ENCODE assay signal across 9 mouse cellular contexts in the genomic region with DNA sequence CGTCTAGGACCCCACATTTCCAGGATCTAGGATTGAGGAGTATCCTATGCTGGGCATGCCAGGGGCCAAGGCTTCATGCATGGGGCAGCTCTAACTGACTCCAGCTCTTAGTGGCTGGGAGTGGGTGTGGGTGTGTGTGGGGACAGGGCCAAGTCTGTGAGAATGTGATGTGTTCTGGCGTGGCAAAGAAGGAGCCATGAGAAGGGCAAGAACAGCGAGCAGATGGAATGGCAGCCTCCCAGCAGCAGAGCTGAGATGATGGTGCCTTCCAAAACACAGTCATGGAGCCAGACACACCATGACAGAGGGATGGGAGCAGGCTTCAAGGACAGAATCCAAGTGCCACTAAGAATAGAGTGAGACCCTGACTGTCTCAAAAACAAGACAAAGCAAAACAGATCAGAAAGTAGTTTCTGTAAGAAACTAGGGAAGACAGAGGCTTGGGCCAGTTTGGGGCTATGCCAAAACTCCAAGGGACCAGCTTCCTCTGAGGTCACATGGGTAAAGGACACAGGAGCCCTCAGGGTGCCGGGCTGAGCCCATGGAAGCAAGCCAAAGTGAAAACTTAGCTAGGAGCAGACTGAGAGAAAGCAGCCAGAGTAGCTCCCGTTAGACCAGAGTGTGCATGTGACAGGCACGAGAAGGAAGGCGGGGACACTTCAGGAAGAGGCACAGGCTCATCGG. TPM values are rescaled to one million over a fixed set of nuclear protein-coding genes. Genes with fewer than 3 reads are reported as not detected.
A peak's percentile ranks its signal among the peaks of the same experiment; 100 is the strongest.
DNase-seq lines count a peak whose midpoint lies in the region; ATAC-seq and TF ChIP-seq lines count a peak whose summit lies in the region.
"Had no signal": no experiment of that assay in that cellular context is flagged by ENCODE, and none has a peak within 500 bp of the region (broad histone marks: within the 10 kb centered on the region; RNA-seq: fewer than 3 reads in every experiment).

No protein-coding gene starts in this region.

- no peak overlapping the region for H3K4me3 ChIP-seq in embryonic facial prominence, embryonic 13.5 days
- H3K4me3 ChIP-seq in embryonic facial prominence, embryonic 10.5 days = no peak overlapping the region
- no peak overlapping the region for H3K4me3 ChIP-seq in forebrain, embryonic 16.5 days (replicated peaks; ENCODE audit: low read length)
- no peak overlapping the region for H3K4me3 ChIP-seq in thymus, adult 2 months (ENCODE audit: control insufficient read depth, insufficient read depth, low read length)
- H3K4me3 ChIP-seq in intestine, postnatal 0 days (ENCODE audit: low read depth, low read length) = no peak overlapping the region

- H3K9ac ChIP-seq in embryonic facial prominence, embryonic 13.5 days = 0 out of 2 replicates have a peak overlapping the region, but pooled peaks have one; percentile 0
- H3K9ac ChIP-seq in forebrain, embryonic 16.5 days (replicated peaks; ENCODE audit: low read depth, low read length) = no peak overlapping the region
- no peak overlapping the region for H3K9ac ChIP-seq in intestine, postnatal 0 days (ENCODE audit: low read depth, low read length)

- H3K27me3 ChIP-seq in embryonic facial prominence, embryonic 13.5 days = no peaks in the 10 kb centered on the region
- H3K27me3 ChIP-seq in embryonic facial prominence, embryonic 10.5 days (replicated peaks; ENCODE audit: low read depth, poor library complexity, severe bottlenecking) = no peaks in the 10 kb centered on the region
- H3K27me3 ChIP-seq in forebrain, embryonic 16.5 days (replicated peaks; ENCODE audit: control insufficient read depth, insufficient read depth, low read length) = no peaks in the 10 kb centered on the region
- no peaks in the 10 kb centered on the region for H3K27me3 ChIP-seq in thymus, adult 2 months (ENCODE audit: control insufficient read depth, insufficient read depth, low read length)
- H3K27me3 ChIP-seq in intestine, postnatal 0 days (replicated peaks; ENCODE audit: control insufficient read depth, insufficient read depth, low read length) = no peaks in the 10 kb centered on the region

- TF ChIP-seq CTCF in thymus, adult 2 months (IDR thresholded peaks at IDR 0.05; ENCODE audit: borderline replicate concordance, control insufficient read depth, extremely low read depth, insufficient read depth, low read length, poor library complexity) = no peak
- TF ChIP-seq CTCF in intestine, postnatal 0 days (IDR thresholded peaks at IDR 0.05; ENCODE audit: low read depth) = no peak

- TF ChIP-seq POLR2A in thymus, adult 2 months (IDR thresholded peaks at IDR 0.05; ENCODE audit: control insufficient read depth, extremely low read depth, insufficient read depth, low read length, poor library complexity) = no peak

- 88% methylated on average over 8 of the region's 8 CpGs for WGBS in embryonic facial prominence, embryonic 13.5 days
- WGBS in embryonic facial prominence, embryonic 10.5 days = 86% methylated on average over 8 of the region's 8 CpGs
- 69% methylated on average over 8 of the region's 8 CpGs for WGBS in forebrain, embryonic 16.5 days
- whole genome bisulfite sequencing in thymus, adult 2 months = 83% methylated on average over 8 of the region's 8 CpGs
- 78% methylated on average over 8 of the region's 8 CpGs for WGBS in intestine, postnatal 0 days

- no peak for ATAC-seq in embryonic facial prominence, embryonic 13.5 days (ENCODE audit: insufficient number of reproducible peaks, insufficient read depth, low FRiP score, low TSS enrichment, low read depth)
- ATAC-seq in forebrain, embryonic 16.5 days = peak; percentile 56
- ATAC-seq in intestine, postnatal 0 days = no peak

- H3K36me3 ChIP-seq in embryonic facial prominence, embryonic 13.5 days = peaks cover 70% of the 10 kb centered on the region
- peaks cover 74% of the 10 kb centered on the region for H3K36me3 ChIP-seq in embryonic facial prominence, embryonic 10.5 days (replicated peaks)
- H3K36me3 ChIP-seq in forebrain, embryonic 16.5 days (ENCODE audit: control insufficient read depth, insufficient read depth) = peaks cover 3% of the 10 kb centered on the region; the same call in 1 of the 2 replicates
- no peaks in the 10 kb centered on the region for H3K36me3 ChIP-seq in thymus, adult 2 months (ENCODE audit: control insufficient read depth, insufficient read depth, low read length)
- H3K36me3 ChIP-seq in intestine, postnatal 0 days (ENCODE audit: control insufficient read depth, insufficient read depth) = peaks cover 32% of the 10 kb centered on the region; the same call in 1 of the 2 replicates

- no peak overlapping the region for H3K4me2 ChIP-seq in embryonic facial prominence, embryonic 13.5 days
- peak overlapping the region; percentile 0; the same call in 1 of the 2 replicates for H3K4me2 ChIP-seq in forebrain, embryonic 16.5 days (ENCODE audit: low read length)
- no peak overlapping the region for H3K4me2 ChIP-seq in intestine, postnatal 0 days (replicated peaks; ENCODE audit: low read depth)

- no peaks in the 10 kb centered on the region for H3K9me3 ChIP-seq in embryonic facial prominence, embryonic 13.5 days
- no peaks in the 10 kb centered on the region for H3K9me3 ChIP-seq in embryonic facial prominence, embryonic 10.5 days
- no peaks in the 10 kb centered on the region for H3K9me3 ChIP-seq in forebrain, embryonic 16.5 days (ENCODE audit: control insufficient read depth, low read length)
- no peaks in the 10 kb centered on the region for H3K9me3 ChIP-seq in intestine, postnatal 0 days (ENCODE audit: control insufficient read depth)

- no peak for DNase-seq in embryonic facial prominence, embryonic 10.5 days (ENCODE audit: low spot score)
- DNase-seq in adipocyte (ENCODE audit: low spot score) = peak; percentile 69
- DNase-seq in kidney, adult 8-10 months = peak; percentile 72 to 84
- peak; percentile 84 for DNase-seq in lung, postnatal 10 days
- no peak for DNase-seq in thymus, adult 2 months

- peaks cover 11% of the 10 kb centered on the region for H3K4me1 ChIP-seq in embryonic facial prominence, embryonic 13.5 days
- peaks cover 24% of the 10 kb centered on the region for H3K4me1 ChIP-seq in embryonic facial prominence, embryonic 10.5 days
- peaks cover 22% of the 10 kb centered on the region for H3K4me1 ChIP-seq in forebrain, embryonic 16.5 days (replicated peaks; ENCODE audit: control insufficient read depth, insufficient read depth, low read length)
- peaks cover 17% of the 10 kb centered on the region for H3K4me1 ChIP-seq in thymus, adult 2 months (replicated peaks; ENCODE audit: control insufficient read depth, insufficient read depth, low read length)
- no peaks in the 10 kb centered on the region; the same call in 1 of the 2 replicates for H3K4me1 ChIP-seq in intestine, postnatal 0 days (replicated peaks; ENCODE audit: control insufficient read depth, insufficient read depth, low read length)

- H3K27ac ChIP-seq in embryonic facial prominence, embryonic 13.5 days = no peak overlapping the region
- H3K27ac ChIP-seq in embryonic facial prominence, embryonic 10.5 days (replicated peaks) = no peak overlapping the region
- H3K27ac ChIP-seq in forebrain, embryonic 16.5 days (ENCODE audit: low read length) = peak overlapping the region; percentile 83
- H3K27ac ChIP-seq in thymus, adult 2 months (ENCODE audit: control insufficient read depth, insufficient read depth, low read length) = no peak overlapping the region
- H3K27ac ChIP-seq in intestine, postnatal 0 days (ENCODE audit: low read depth, low read length) = no peak overlapping the region
- H3K27ac ChIP-seq: kidney, postnatal 0 days had no signal

RNA-seq across cellular contexts. Expression of a gene that starts 3.9 kb away (rescaled TPM):
- polyA plus RNA-seq in embryonic facial prominence, embryonic 13.5 days (2015; fragmentation: Nextera tagmentation; extraction: Ambion mirVana) = 48.1 and 53.5 TPM in 2 replicates
- 54.0 and 55.5 TPM in 2 replicates for polyA plus RNA-seq in embryonic facial prominence, embryonic 10.5 days (2016; fragmentation: Nextera tagmentation; extraction: Ambion mirVana)
- polyA plus RNA-seq in forebrain, embryonic 16.5 days (2015; fragmentation: Nextera tagmentation; extraction: Ambion mirVana) = 47.0 and 62.9 TPM in 2 replicates
- 26.4 and 28.1 TPM in 2 replicates for polyA plus RNA-seq in thymus, adult 2 months (2012; rRNA removed)
- polyA plus RNA-seq in intestine, postnatal 0 days (2015; fragmentation: Nextera tagmentation; extraction: Ambion mirVana) = 7.6 and 8.7 TPM in 2 replicates

RNA-seq across cellular contexts. Expression of a gene that starts 8.7 kb away (rescaled TPM):
- polyA plus RNA-seq in embryonic facial prominence, embryonic 13.5 days (2015; fragmentation: Nextera tagmentation; extraction: Ambion mirVana) = 0.83 and 1.2 TPM in 2 replicates
- polyA plus RNA-seq in embryonic facial prominence, embryonic 10.5 days (2016; fragmentation: Nextera tagmentation; extraction: Ambion mirVana) = 0.09 and 0.14 TPM in 2 replicates
- not detected in 2 replicates for polyA plus RNA-seq in forebrain, embryonic 16.5 days (2015; fragmentation: Nextera tagmentation; extraction: Ambion mirVana)
- not detected in 2 replicates for polyA plus RNA-seq in thymus, adult 2 months (2012; rRNA removed)
- 0.25 and 0.27 TPM in 2 replicates for polyA plus RNA-seq in intestine, postnatal 0 days (2015; fragmentation: Nextera tagmentation; extraction: Ambion mirVana)
- polyA plus RNA-seq: kidney, postnatal 0 days had no signal

RNA-seq across cellular contexts. Expression of a gene that starts 21.3 kb away (rescaled TPM):
- polyA plus RNA-seq in embryonic facial prominence, embryonic 13.5 days (2015; fragmentation: Nextera tagmentation; extraction: Ambion mirVana) = 26.0 and 27.8 TPM in 2 replicates
- polyA plus RNA-seq in embryonic facial prominence, embryonic 10.5 days (2016; fragmentation: Nextera tagmentation; extraction: Ambion mirVana) = 24.4 and 27.5 TPM in 2 replicates
- polyA plus RNA-seq in forebrain, embryonic 16.5 days (2015; fragmentation: Nextera tagmentation; extraction: Ambion mirVana) = 30.2 and 34.3 TPM in 2 replicates
- polyA plus RNA-seq in thymus, adult 2 months (2012; rRNA removed) = 43.4 and 45.9 TPM in 2 replicates
- 18.5 and 21.7 TPM in 2 replicates for polyA plus RNA-seq in intestine, postnatal 0 days (2015; fragmentation: Nextera tagmentation; extraction: Ambion mirVana)

RNA-seq across cellular contexts. Expression of a gene that starts 28.5 kb away (rescaled TPM):
- polyA plus RNA-seq in embryonic facial prominence, embryonic 13.5 days (2015; fragmentation: Nextera tagmentation; extraction: Ambion mirVana) = 15.2 and 18.4 TPM in 2 replicates
- polyA plus RNA-seq in embryonic facial prominence, embryonic 10.5 days (2016; fragmentation: Nextera tagmentation; extraction: Ambion mirVana) = 10.6 and 11.0 TPM in 2 replicates
- 12.0 and 12.5 TPM in 2 replicates for polyA plus RNA-seq in forebrain, embryonic 16.5 days (2015; fragmentation: Nextera tagmentation; extraction: Ambion mirVana)
- 7.2 and 11.3 TPM in 2 replicates for polyA plus RNA-seq in thymus, adult 2 months (2012; rRNA removed)
- 14.5 and 15.8 TPM in 2 replicates for polyA plus RNA-seq in intestine, postnatal 0 days (2015; fragmentation: Nextera tagmentation; extraction: Ambion mirVana)

RNA-seq across cellular contexts. Expression of a gene that starts 50.4 kb away (rescaled TPM):
- polyA plus RNA-seq in embryonic facial prominence, embryonic 13.5 days (2015; fragmentation: Nextera tagmentation; extraction: Ambion mirVana) = not detected in 2 replicates
- polyA plus RNA-seq in embryonic facial prominence, embryonic 10.5 days (2016; fragmentation: Nextera tagmentation; extraction: Ambion mirVana) = not detected in 2 replicates
- polyA plus RNA-seq in forebrain, embryonic 16.5 days (2015; fragmentation: Nextera tagmentation; extraction: Ambion mirVana) = not detected in 2 replicates
- polyA plus RNA-seq in thymus, adult 2 months (2012; rRNA removed) = 0.05 and 0.09 TPM in 2 replicates
- polyA plus RNA-seq in intestine, postnatal 0 days (2015; fragmentation: Nextera tagmentation; extraction: Ambion mirVana) = not detected in 2 replicates
- polyA plus RNA-seq: kidney, postnatal 0 days had no signal

Comparison
In these comparisons a context has a peak if more than half of its experiments do, and no peak if none do; other contexts are left out.
1. DNase-seq: peak in adipocyte (single experiment), kidney, adult 8-10 months (2 of 2) and lung, postnatal 10 days (single experiment); none in embryonic facial prominence, embryonic 10.5 days (single experiment) and thymus, adult 2 months (single experiment).